Mouse (Mus musculus): ENCODE results near the gene S100a7a.

- peak; percentile 71; the same call in 1 of the 2 replicates for TF ChIP-seq EP300 (IDR thresholded peaks at IDR 0.05; ENCODE audit: low read depth)
- no peak for TF ChIP-seq CTCF (IDR thresholded peaks at IDR 0.05; ENCODE audit: low read depth)
Observed at GRCm38 (mm10) chr3:90659364-90660044, 5.7 kb downstream of the S100a7a start.
